Mouse (Mus musculus) ES-Bruce4 (cell line): Measurements from ENCODE around the gene Shc2. TPM values are rescaled to one million over a fixed set of nuclear protein-coding genes. Genes with fewer than 3 reads are reported as not detected.

ENCODE experiments used
- H3K27ac ChIP-seq: 2 replicates; pipeline ENCODE4 v1.5.1; 2012; ENCODE audit warnings: low read length, inconsistent platforms; ENCODE audit not compliant: insufficient read depth
- H3K27me3 ChIP-seq: 2 replicates; pipeline ENCODE4 v1.6.1; 2012; ENCODE audit warnings: mild to moderate bottlenecking, low read length, inconsistent platforms; ENCODE audit not compliant: control insufficient read depth, poor library complexity, insufficient read depth, severe bottlenecking
- H3K36me3 ChIP-seq: 2 replicates; pipeline ENCODE4 v1.6.1; 2012; ENCODE audit warnings: inconsistent platforms, mild to moderate bottlenecking, low read length, moderate library complexity; ENCODE audit not compliant: control insufficient read depth, poor library complexity, insufficient read depth, severe bottlenecking
- H3K4me1 ChIP-seq: one replicate; pipeline ENCODE4 v1.8.1; 2011; ENCODE audit warnings: low read length; ENCODE audit not compliant: control insufficient read depth, insufficient read depth
- H3K4me3 ChIP-seq: 2 replicates; pipeline ENCODE4 v1.5.1; 2011; ENCODE audit warnings: low read depth, mild to moderate bottlenecking, low read length
- H3K9ac ChIP-seq: 2 replicates; pipeline ENCODE4 v1.6.1; 2012; ENCODE audit warnings: low read depth, mild to moderate bottlenecking, inconsistent platforms; ENCODE audit not compliant: poor library complexity, severe bottlenecking
- H3K9me3 ChIP-seq: replicated peaks from 2 replicates; pipeline ENCODE4 v1.6.1; 2012; ENCODE audit warnings: mild to moderate bottlenecking, low read length, inconsistent platforms; ENCODE audit not compliant: control insufficient read depth, poor library complexity, insufficient read depth, severe bottlenecking
- CTCF ChIP-seq: IDR thresholded peaks from one replicate; pipeline ENCODE4 v1.8.1; 2011; ENCODE audit warnings: low read depth, low read length
- EP300 ChIP-seq: IDR thresholded peaks from 2 replicates; pipeline ENCODE4 v1.6.1; 2011; ENCODE audit warnings: low read depth, low read length; ENCODE audit not compliant: insufficient read depth
- POLR2A ChIP-seq: IDR thresholded peaks from one replicate; pipeline ENCODE4 v1.8.1; 2011; ENCODE audit warnings: low read length; ENCODE audit not compliant: insufficient read depth
- polyA plus RNA-seq: library from polyadenylated mRNA; stranded (reverse); fragments of >200 nt; gene quantifications from 2 replicates; pipeline ENCODE4 v1.2.4, GENCODE M21; 2011; ENCODE audit warnings: low read depth; ENCODE audit not compliant: missing spikeins, insufficient read depth, insufficient read length

Shc2 gene
- polyA plus RNA-seq, 1 experiment = 4.6 TPM

DNA sequence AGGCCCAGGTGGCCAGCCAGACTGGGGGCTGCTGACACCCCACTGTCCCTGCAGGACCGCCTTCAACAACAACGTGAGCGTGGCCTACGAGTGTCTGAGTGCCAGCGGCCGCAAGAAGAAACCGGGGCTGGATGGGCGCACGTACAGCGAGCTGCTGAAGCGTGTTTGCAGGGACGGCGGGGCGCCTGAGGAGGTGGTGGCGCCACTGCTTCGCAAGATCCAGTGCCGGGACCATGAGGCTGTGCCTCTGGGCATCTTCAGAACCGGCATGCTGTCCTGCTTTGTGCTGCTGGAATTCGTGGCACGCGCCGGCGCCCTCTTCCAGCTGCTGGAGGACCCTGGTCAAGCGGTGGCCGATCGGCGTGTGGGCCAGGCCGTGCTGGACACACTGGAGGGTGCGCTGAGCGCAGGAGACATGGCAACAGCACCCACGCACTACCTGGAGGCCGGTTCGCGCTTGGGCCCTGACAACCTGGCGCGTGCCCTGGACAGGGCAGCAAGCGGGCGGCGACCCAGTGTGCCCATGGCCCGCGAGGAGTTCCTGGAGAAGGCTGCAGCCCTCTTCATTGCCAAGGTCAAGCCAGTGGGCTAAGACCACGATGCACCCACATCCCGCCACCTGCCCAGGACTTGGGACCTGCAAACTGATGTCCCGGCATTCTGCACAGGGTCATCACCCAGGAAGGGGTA, 37.8 kb upstream of the Shc2 start:
- Histone ChIP-seq H3K4me1 (peaks cover 9% of the 10 kb centered on the region), H3K36me3 (no peaks in the 10 kb centered on the region), H3K9ac (peak overlapping the region; percentile 21), H3K9me3 (no peaks in the 10 kb centered on the region), H3K27ac (no peak overlapping the region), H3K4me3 (peak overlapping the region; percentile 49), H3K27me3 (no peaks in the 10 kb centered on the region)
- TF ChIP-seq POLR2A = no peak
- TF ChIP-seq EP300 = peak; percentile 79; the same call in 1 of the 2 replicates
- TF ChIP-seq CTCF = peak; percentile 26

DNA sequence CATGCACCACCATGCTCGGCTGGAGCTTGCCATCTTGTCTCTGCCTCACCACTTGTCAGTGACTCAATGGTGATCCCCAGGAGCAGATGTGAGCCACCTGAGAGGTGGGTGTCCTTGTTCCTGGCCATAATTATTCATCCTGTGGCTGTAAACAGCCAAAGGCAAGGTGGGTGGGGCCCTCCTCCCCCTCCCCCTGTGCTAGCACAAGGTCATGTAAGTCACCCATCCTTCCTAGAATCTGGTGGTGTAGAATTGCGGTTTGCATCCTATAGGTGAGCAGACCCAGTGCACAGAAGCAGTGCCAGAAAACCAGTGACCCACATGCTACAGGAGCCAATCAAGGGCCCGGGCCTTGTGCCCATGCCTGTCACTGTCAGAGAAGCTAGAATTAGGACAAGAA, 35.3 kb upstream of the Shc2 start:
- TF ChIP-seq CTCF (no peak), EP300 (peak; percentile 99)
- Histone ChIP-seq H3K9ac (no peak overlapping the region), H3K36me3 (no peaks in the 10 kb centered on the region), H3K27me3 (no peaks in the 10 kb centered on the region), H3K27ac (peak overlapping the region; percentile 41), H3K4me1 (peaks cover 9% of the 10 kb centered on the region), H3K9me3 (no peaks in the 10 kb centered on the region), H3K4me3 (no peak overlapping the region)

DNA sequence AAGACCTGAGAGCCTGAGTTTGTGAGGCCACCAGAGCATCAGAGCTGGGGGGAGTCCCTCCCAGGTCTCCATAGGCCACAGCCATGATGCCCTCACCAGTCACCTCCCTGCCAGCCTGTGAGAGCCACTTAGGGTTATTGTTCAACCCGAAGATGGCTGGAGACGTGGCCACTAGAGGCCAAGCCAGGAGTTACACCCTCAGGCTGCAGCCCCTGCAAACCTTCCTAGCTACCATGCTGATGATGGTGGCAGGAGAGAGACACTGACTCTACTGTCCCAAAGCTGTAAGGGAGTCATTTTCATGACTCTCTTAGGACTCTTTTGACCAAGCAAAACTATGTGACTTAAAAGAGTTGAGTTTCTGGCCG, 34.4 kb upstream of the Shc2 start:
- no peaks in the 10 kb centered on the region for H3K27me3 ChIP-seq
- TF ChIP-seq POLR2A = no peak
- no peak for TF ChIP-seq CTCF
- no peak for TF ChIP-seq EP300
- peak overlapping the region; percentile 38 for H3K27ac ChIP-seq
- H3K9ac ChIP-seq = no peak overlapping the region
- peak overlapping the region; percentile 16 for H3K4me3 ChIP-seq
- no peaks in the 10 kb centered on the region for H3K36me3 ChIP-seq
- no peaks in the 10 kb centered on the region for H3K9me3 ChIP-seq
- peaks cover 9% of the 10 kb centered on the region for H3K4me1 ChIP-seq

DNA sequence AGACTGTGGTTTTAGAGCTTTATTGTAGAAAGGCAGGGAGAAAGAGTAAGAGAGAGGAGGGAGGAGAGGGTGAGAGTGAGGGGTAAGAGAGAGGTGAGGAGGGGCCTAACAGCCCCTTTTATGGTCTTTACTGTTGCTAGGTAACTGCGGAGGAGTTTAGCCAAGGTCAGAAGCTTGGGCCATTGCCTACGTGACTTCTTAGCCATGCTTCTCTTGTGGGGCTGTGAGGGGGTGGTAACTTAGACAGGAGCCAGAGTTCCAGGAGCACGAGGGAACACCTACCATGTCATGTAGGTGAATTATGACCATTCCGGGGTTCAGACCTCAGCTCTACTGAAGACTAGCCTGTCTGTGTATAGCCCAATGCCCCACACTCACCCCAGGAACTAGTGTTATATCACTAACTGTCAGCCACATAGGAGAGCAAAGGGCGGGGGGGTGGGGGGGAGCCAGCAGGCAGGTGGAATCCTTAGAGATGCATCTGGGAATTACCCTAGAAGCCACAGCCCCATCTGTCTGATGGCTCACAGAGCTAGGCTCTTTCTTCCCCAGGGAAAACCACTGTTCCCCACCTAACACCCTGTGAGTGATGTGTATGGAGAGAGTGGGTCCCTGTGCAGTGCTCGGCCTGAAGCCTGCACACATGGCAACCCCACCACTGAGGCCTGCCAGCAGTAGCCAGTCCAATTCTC, 33.8 kb upstream of the Shc2 start:
- Histone ChIP-seq H3K27ac (peak overlapping the region; percentile 68), H3K9me3 (no peaks in the 10 kb centered on the region), H3K4me1 (peaks cover 8% of the 10 kb centered on the region), H3K27me3 (no peaks in the 10 kb centered on the region), H3K9ac (peak overlapping the region; percentile 90), H3K4me3 (peak overlapping the region; percentile 96), H3K36me3 (no peaks in the 10 kb centered on the region)
- TF ChIP-seq POLR2A (peak; percentile 33), CTCF (no peak), EP300 (peak; percentile 67)

DNA sequence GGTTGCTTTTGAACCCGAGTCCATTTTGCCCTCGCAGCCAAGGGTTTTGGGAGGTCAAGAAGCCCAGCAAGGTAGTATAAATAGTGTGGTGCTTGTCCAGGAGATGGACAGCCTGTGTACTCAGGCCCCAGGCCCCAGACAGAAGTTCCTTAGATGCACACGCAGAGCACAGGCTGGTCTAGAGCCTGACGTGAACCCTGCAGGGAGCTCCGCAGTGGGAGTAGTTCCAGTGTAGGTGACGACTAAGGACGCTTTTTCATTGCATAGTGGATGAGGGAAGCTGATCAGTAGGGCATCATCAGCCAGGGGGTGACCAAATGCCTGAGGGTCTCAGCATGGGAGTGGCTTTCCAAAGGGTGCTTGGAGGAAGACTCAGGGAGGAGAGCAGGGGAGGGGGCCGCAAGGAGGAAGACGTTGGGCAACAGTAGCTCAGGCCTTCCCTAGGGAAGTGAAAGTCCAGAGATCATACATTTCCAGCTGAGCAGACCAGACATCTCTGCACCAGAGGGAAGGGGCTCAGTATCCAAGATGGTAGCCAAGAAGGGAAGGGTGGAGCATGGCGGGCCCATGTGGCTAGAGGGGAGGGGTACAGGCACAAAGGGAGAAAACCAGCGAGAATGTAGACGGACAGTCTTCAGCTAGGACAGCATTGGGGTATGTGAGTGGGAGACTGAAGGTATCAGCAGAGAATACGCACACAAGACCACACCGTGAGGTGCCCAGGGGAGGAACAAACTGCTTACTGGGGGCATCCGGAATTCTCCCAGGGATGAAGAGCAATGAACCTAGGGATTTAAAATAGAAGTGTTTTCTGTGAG, 32.6 kb upstream of the Shc2 start:
- no peaks in the 10 kb centered on the region for H3K27me3 ChIP-seq
- TF ChIP-seq EP300 = no peak
- peak; percentile 51 for TF ChIP-seq POLR2A
- H3K9ac ChIP-seq = peak overlapping the region; percentile 90
- H3K27ac ChIP-seq = peak overlapping the region; percentile 68
- peaks cover 6% of the 10 kb centered on the region for H3K4me1 ChIP-seq
- no peaks in the 10 kb centered on the region for H3K9me3 ChIP-seq
- H3K36me3 ChIP-seq = no peaks in the 10 kb centered on the region
- peak overlapping the region; percentile 96 for H3K4me3 ChIP-seq

DNA sequence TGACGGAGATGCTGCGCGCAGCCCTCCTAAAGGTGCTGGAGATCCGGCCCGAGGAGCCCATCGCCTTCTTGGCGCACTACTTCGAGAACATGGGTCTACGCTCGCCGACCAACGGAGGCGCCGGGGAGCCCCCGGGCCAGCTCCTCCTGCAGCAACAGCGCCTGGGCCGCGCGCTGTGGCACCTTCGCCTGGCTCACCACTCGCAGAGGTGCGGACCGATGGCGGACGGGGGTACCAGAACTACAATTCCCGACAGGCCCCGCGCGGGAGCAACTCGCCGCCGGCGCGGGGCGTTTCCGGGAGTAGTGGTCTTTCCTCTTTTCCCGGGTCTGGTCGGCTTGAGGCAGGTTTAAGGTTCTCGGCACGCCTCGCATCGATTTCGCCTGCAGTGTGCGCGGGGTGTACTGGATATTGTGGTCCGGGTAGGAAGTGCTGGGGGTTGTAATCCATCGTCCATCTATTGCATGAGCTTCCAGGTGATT, 31.9 kb upstream of the Shc2 start:
- H3K27me3 ChIP-seq = no peaks in the 10 kb centered on the region
- peak overlapping the region; percentile 68 for H3K27ac ChIP-seq

More for the DNA sequence above, 31.9 kb upstream of the Shc2 start:
- Histone ChIP-seq H3K9ac (peak overlapping the region; percentile 90), H3K4me3 (peak overlapping the region; percentile 96), H3K9me3 (no peaks in the 10 kb centered on the region), H3K36me3 (no peaks in the 10 kb centered on the region), H3K4me1 (peaks cover 6% of the 10 kb centered on the region)
- TF ChIP-seq CTCF = no peak
- TF ChIP-seq POLR2A = peak; percentile 85
